Mouse (Mus musculus): Measurements from ENCODE around the gene Arhgap27. TPM values are rescaled to one million over a fixed set of nuclear protein-coding genes. Genes with fewer than 3 reads are reported as not detected.

The Arhgap27 gene
- polyA plus RNA-seq, 1 experiment, result not detected

- peaks cover 10% of the 10 kb centered on the region for H3K4me1 ChIP-seq (ENCODE audit: control insufficient read depth, insufficient read depth, low read length)
- no peak overlapping the region for H3K27ac ChIP-seq (ENCODE audit: insufficient read depth, low read depth, low read length)
- TF ChIP-seq CTCF (IDR thresholded peaks at IDR 0.05; ENCODE audit: insufficient read depth, low read depth, low read length), result no peak
- H3K4me3 ChIP-seq (ENCODE audit: insufficient read depth, low read depth, low read length), result no peak overlapping the region; the same call in 1 of the 2 replicates
- WGBS, result 82% methylated on average over 19 of the region's 19 CpGs
Observed at GRCm38 (mm10) chr11:103344494-103345332, 18.8 kb downstream of the Arhgap27 start.

- TF ChIP-seq POLR2A (IDR thresholded peaks at IDR 0.05; ENCODE audit: insufficient read depth, low read depth, low read length), result no peak
- no peak for TF ChIP-seq CTCF (IDR thresholded peaks at IDR 0.05; ENCODE audit: insufficient read depth, low read depth, low read length)
- Histone ChIP-seq H3K27ac (ENCODE audit: insufficient read depth, low read depth, low read length) (no peak overlapping the region), H3K4me3 (ENCODE audit: insufficient read depth, low read depth, low read length) (no peak overlapping the region), H3K4me1 (ENCODE audit: control insufficient read depth, insufficient read depth, low read length) (peaks cover 12% of the 10 kb centered on the region)
- 92% methylated on average over 1 of the region's 1 CpGs for WGBS
Observed at GRCm38 (mm10) chr11:103343881-103344280, 19.6 kb downstream of the Arhgap27 start.

DNA sequence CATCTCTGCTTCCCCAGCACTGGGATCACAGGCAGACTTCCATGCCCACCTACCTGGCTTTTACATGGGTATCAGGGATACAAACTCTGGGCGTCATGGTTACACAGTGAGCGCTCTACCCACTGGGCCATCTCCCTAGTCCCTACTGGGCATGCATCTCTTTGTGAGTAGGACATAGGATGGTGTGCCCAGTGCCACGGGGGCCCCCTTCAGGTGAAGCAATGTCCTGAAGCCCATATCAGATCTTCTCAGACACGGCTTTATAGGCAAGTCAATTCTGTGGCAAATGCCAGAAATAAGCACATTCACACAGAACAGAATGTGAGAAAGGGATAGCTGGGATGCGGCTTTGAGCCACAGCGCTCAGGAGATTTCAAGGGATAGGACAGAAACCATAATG, 20.4 kb downstream of the Arhgap27 start:
- H3K4me3 ChIP-seq (ENCODE audit: insufficient read depth, low read depth, low read length), result no peak overlapping the region
- WGBS, result 85% methylated on average over 6 of the region's 6 CpGs
- no peak overlapping the region for H3K27ac ChIP-seq (ENCODE audit: insufficient read depth, low read depth, low read length)
- TF ChIP-seq POLR2A (IDR thresholded peaks at IDR 0.05; ENCODE audit: insufficient read depth, low read depth, low read length) (no peak), CTCF (IDR thresholded peaks at IDR 0.05; ENCODE audit: insufficient read depth, low read depth, low read length) (no peak)
- H3K4me1 ChIP-seq (ENCODE audit: control insufficient read depth, insufficient read depth, low read length), result peaks cover 12% of the 10 kb centered on the region

- TF ChIP-seq POLR2A (IDR thresholded peaks at IDR 0.05; ENCODE audit: insufficient read depth, low read depth, low read length) (no peak), CTCF (IDR thresholded peaks at IDR 0.05; ENCODE audit: insufficient read depth, low read depth, low read length) (no peak)
Observed at GRCm38 (mm10) chr11:103340677-103341076, 22.8 kb downstream of the Arhgap27 start.

GRCm38 (mm10) chr11:103340130-103340529, 23.4 kb downstream of the Arhgap27 start:
- Histone ChIP-seq H3K27ac (ENCODE audit: insufficient read depth, low read depth, low read length) (no peak overlapping the region), H3K4me3 (ENCODE audit: insufficient read depth, low read depth, low read length) (no peak overlapping the region), H3K4me1 (ENCODE audit: control insufficient read depth, insufficient read depth, low read length) (peaks cover 8% of the 10 kb centered on the region)
- 75% methylated on average over 19 of the region's 19 CpGs for WGBS
- TF ChIP-seq CTCF (IDR thresholded peaks at IDR 0.05; ENCODE audit: insufficient read depth, low read depth, low read length), result no peak
- no peak for TF ChIP-seq POLR2A (IDR thresholded peaks at IDR 0.05; ENCODE audit: insufficient read depth, low read depth, low read length)

More at GRCm38 (mm10) chr11:103340677-103341076, 22.8 kb downstream of the Arhgap27 start:
- WGBS, result 69% methylated on average over 7 of the region's 7 CpGs
- no peak overlapping the region for H3K27ac ChIP-seq (ENCODE audit: insufficient read depth, low read depth, low read length)
- peaks cover 10% of the 10 kb centered on the region for H3K4me1 ChIP-seq (ENCODE audit: control insufficient read depth, insufficient read depth, low read length)
- H3K4me3 ChIP-seq (ENCODE audit: insufficient read depth, low read depth, low read length), result no peak overlapping the region

- 59% methylated on average over 19 of the region's 19 CpGs for WGBS
- H3K4me1 ChIP-seq (ENCODE audit: control insufficient read depth, insufficient read depth, low read length), result peaks cover 8% of the 10 kb centered on the region
- no peak for TF ChIP-seq CTCF (IDR thresholded peaks at IDR 0.05; ENCODE audit: insufficient read depth, low read depth, low read length)
- TF ChIP-seq POLR2A (IDR thresholded peaks at IDR 0.05; ENCODE audit: insufficient read depth, low read depth, low read length), result no peak
- H3K4me3 ChIP-seq (ENCODE audit: insufficient read depth, low read depth, low read length), result no peak overlapping the region
- H3K27ac ChIP-seq (ENCODE audit: insufficient read depth, low read depth, low read length), result no peak overlapping the region
Observed at GRCm38 (mm10) chr11:103339414-103340119, 23.9 kb downstream of the Arhgap27 start.

DNA sequence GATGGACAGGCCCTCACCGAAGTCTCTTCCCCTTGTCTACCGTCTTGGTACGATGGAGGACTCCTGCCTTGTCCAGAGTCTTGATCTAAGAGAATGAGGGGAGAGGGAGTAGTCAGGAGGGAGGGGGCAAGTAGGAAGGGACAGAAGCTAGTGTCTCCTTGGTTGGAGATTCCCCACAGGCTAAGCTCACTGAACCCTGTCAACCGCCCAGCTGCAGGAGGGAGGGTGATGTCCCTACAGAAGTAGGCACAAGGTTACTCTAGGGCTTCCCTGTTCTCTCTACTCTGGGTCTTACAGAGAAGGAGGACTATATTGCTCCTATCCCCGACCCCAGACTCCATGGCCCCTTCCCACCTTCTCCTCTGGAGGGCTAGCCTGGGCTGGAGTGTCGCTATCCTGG, 24.8 kb downstream of the Arhgap27 start:
- H3K27ac ChIP-seq (ENCODE audit: insufficient read depth, low read depth, low read length), result no peak overlapping the region
- 97% methylated on average over 6 of the region's 6 CpGs for WGBS
- no peak overlapping the region for H3K4me3 ChIP-seq (ENCODE audit: insufficient read depth, low read depth, low read length)
- H3K4me1 ChIP-seq (ENCODE audit: control insufficient read depth, insufficient read depth, low read length), result peaks cover 14% of the 10 kb centered on the region
- TF ChIP-seq POLR2A (IDR thresholded peaks at IDR 0.05; ENCODE audit: insufficient read depth, low read depth, low read length) (no peak), CTCF (IDR thresholded peaks at IDR 0.05; ENCODE audit: insufficient read depth, low read depth, low read length) (no peak)

- TF ChIP-seq POLR2A (IDR thresholded peaks at IDR 0.05; ENCODE audit: insufficient read depth, low read depth, low read length), result no peak
- no peak for TF ChIP-seq CTCF (IDR thresholded peaks at IDR 0.05; ENCODE audit: insufficient read depth, low read depth, low read length)
- Histone ChIP-seq H3K4me3 (ENCODE audit: insufficient read depth, low read depth, low read length) (no peak overlapping the region), H3K27ac (ENCODE audit: insufficient read depth, low read depth, low read length) (no peak overlapping the region), H3K4me1 (ENCODE audit: control insufficient read depth, insufficient read depth, low read length) (peaks cover 20% of the 10 kb centered on the region)
- 94% methylated on average over 7 of the region's 7 CpGs for WGBS
Observed at GRCm38 (mm10) chr11:103338119-103338518, 25.4 kb downstream of the Arhgap27 start.

DNA sequence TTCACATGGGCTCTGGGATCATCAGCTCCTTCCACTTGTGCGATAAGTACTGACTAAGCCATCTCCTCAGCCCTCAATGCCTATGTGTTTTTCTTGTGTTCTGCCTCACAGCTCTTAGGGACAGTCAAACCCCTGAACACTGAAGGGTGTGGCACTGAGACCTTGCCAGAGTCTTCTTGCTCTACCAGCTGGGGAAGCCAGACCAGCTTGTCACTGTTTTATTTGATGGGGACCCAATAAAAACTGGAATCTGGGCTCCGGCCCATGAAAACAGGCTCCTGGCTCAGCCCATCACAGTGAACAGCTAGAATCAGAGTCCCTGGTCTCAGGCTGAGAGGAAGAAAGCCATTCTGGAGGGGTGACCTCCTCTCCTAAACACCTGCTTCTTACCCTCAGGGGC, 26.3 kb downstream of the Arhgap27 start:
- H3K27ac ChIP-seq (ENCODE audit: insufficient read depth, low read depth, low read length), result no peak overlapping the region
- H3K4me3 ChIP-seq (ENCODE audit: insufficient read depth, low read depth, low read length), result no peak overlapping the region
- H3K4me1 ChIP-seq (ENCODE audit: control insufficient read depth, insufficient read depth, low read length), result peaks cover 28% of the 10 kb centered on the region
- TF ChIP-seq POLR2A (IDR thresholded peaks at IDR 0.05; ENCODE audit: insufficient read depth, low read depth, low read length) (no peak), CTCF (IDR thresholded peaks at IDR 0.05; ENCODE audit: insufficient read depth, low read depth, low read length) (no peak)
- 89% methylated on average over 2 of the region's 2 CpGs for WGBS
